Mouse (Mus musculus) hindbrain, embryonic 13.5 days (tissue): ENCODE results near the gene Kpnb1. TPM values are rescaled to one million over a fixed set of nuclear protein-coding genes. Genes with fewer than 3 reads are reported as not detected.
A peak's percentile ranks its signal among the peaks of the same experiment; 100 is the strongest.

ENCODE experiments used
- ATAC-seq: fragments of 200-750 bp; cut with Nextera tagmentation; 2 replicates; pipeline ENCODE4 v1.8.0; 2017; ENCODE audit warnings: moderate TSS enrichment; ENCODE audit not compliant: low FRiP score
- H3K27ac ChIP-seq: fragments of 300-500 bp; sonication (generic); 2 replicates; pipeline ENCODE4 v1.5.1; 2015; ENCODE audit warnings: inconsistent platforms, mild to moderate bottlenecking, moderate library complexity
- H3K27me3 ChIP-seq: fragments of 300-500 bp; sonication (generic); 2 replicates; pipeline ENCODE4 v1.6.1; 2015; ENCODE audit warnings: mild to moderate bottlenecking, inconsistent platforms
- H3K36me3 ChIP-seq: fragments of 300-500 bp; sonication (generic); 2 replicates; pipeline ENCODE4 v1.6.1; 2015; ENCODE audit warnings: mild to moderate bottlenecking, inconsistent platforms
- H3K4me1 ChIP-seq: fragments of 300-500 bp; sonication (generic); replicated peaks from 2 replicates; pipeline ENCODE4 v1.6.1; 2015; ENCODE audit warnings: inconsistent platforms
- H3K4me2 ChIP-seq: fragments of 300-500 bp; sonication (generic); 2 replicates; pipeline ENCODE4 v1.6.1; 2015; ENCODE audit warnings: inconsistent platforms, mild to moderate bottlenecking, moderate library complexity
- H3K4me3 ChIP-seq: fragments of 300-500 bp; sonication (generic); 2 replicates; pipeline ENCODE4 v1.5.1; 2015; ENCODE audit warnings: mild to moderate bottlenecking, inconsistent platforms
- H3K9ac ChIP-seq: fragments of 300-500 bp; sonication (generic); 2 replicates; pipeline ENCODE4 v1.6.1; 2015; ENCODE audit warnings: mild to moderate bottlenecking, inconsistent platforms
- H3K9me3 ChIP-seq: fragments of 300-500 bp; sonication (generic); 2 replicates; pipeline ENCODE4 v1.6.1; 2016; ENCODE audit warnings: inconsistent platforms
- WGBS: fragments of 180-500 bp; shearing (Covaris S2); methylation state at CpG from one replicate; pipeline ENCODE4 v1.1.7; 2015; 5-methylcytosine and 5-hydroxymethylcytosine counted together
- polyA plus RNA-seq: library from polyadenylated mRNA; unstranded; fragments of >200 nt; fragmentation: Nextera tagmentation; extraction: Ambion mirVana; gene quantifications from 2 replicates; pipeline ENCODE4 v1.2.1, GENCODE M21; 2015

Gene Kpnb1
- polyA plus RNA-seq, 1 experiment from 2014 or later, result 36.7 TPM

GRCm38 (mm10) chr11:97182446-97182845 lies 5.2 kb downstream of the Kpnb1 start:
- Histone ChIP-seq H3K27me3 (no peaks in the 10 kb centered on the region), H3K4me3 (no peak overlapping the region), H3K4me2 (no peak overlapping the region), H3K27ac (no peak overlapping the region), H3K9ac (no peak overlapping the region), H3K9me3 (no peaks in the 10 kb centered on the region), H3K36me3 (peaks cover 80% of the 10 kb centered on the region), H3K4me1 (peaks cover 31% of the 10 kb centered on the region)
- no peak for ATAC-seq
- 94% methylated on average over 3 of the region's 3 CpGs for WGBS

- ATAC-seq, result no peak
- peaks cover 94% of the 10 kb centered on the region for H3K36me3 ChIP-seq
- peaks cover 23% of the 10 kb centered on the region for H3K4me1 ChIP-seq
- WGBS, result 92% methylated on average over 5 of the region's 5 CpGs
- H3K4me2 ChIP-seq, result no peak overlapping the region
- no peaks in the 10 kb centered on the region for H3K9me3 ChIP-seq
- H3K4me3 ChIP-seq, result no peak overlapping the region
- no peak overlapping the region for H3K27ac ChIP-seq
- H3K9ac ChIP-seq, result no peak overlapping the region
- H3K27me3 ChIP-seq, result no peaks in the 10 kb centered on the region
These were observed 6.6 kb downstream of the Kpnb1 start for GRCm38 (mm10) chr11:97181061-97181460.

DNA sequence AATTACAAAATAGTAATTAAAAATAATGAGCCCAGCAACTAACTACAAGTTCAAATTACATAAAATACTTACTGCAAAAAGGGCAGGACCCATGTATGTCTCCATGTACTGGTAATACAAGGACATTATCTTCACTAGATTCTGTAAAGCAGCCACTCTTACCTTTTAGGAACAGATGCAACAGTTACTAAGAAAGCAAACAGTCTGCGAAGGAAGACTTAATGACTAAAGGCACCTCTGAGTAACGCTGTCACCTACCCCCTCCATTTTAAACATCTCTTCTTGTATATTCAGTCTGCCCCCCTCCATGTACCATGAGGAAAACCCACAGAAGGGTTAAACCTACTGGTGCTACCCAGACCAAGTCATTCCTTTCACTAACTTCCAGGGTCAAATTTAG lies 9.5 kb downstream of the Kpnb1 start:
- Histone ChIP-seq H3K27ac (no peak overlapping the region), H3K4me3 (no peak overlapping the region), H3K36me3 (peaks cover 98% of the 10 kb centered on the region), H3K4me1 (0 out of 2 replicates have a peak, but pooled peaks cover under 1% of the 10 kb centered on the region), H3K27me3 (no peaks in the 10 kb centered on the region), H3K4me2 (no peak overlapping the region), H3K9me3 (no peaks in the 10 kb centered on the region), H3K9ac (no peak overlapping the region)
- WGBS, result 94% methylated on average over 2 of the region's 2 CpGs
- no peak for ATAC-seq

DNA sequence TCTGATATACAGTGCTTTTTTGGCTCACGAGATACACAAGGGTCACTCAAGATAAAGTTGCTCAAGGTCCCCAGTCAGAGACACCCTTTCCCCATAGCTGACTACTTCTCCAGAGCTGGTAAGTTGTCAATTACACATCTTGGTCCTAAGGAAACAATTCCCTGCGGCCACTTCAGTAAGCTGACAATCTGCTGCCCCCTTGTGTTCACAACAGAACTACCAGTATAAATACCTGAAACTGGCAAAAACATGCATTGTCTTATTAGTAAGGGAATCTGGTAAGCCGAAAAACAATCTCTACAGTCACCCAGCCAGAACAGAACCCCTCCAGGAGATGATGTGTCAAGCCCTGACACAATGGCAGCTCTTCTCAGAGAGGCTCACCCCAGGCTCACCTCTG lies 10.8 kb downstream of the Kpnb1 start:
- 56% methylated on average over 3 of the region's 3 CpGs for WGBS
- no peak overlapping the region for H3K4me3 ChIP-seq
- no peak for ATAC-seq
- H3K9me3 ChIP-seq, result no peaks in the 10 kb centered on the region
- peaks cover 96% of the 10 kb centered on the region for H3K36me3 ChIP-seq
- H3K27me3 ChIP-seq, result no peaks in the 10 kb centered on the region
- no peak overlapping the region for H3K9ac ChIP-seq
- no peaks in the 10 kb centered on the region for H3K4me1 ChIP-seq
- no peak overlapping the region for H3K27ac ChIP-seq
- H3K4me2 ChIP-seq, result no peak overlapping the region

- 94% methylated on average over 7 of the region's 7 CpGs for WGBS
- H3K27me3 ChIP-seq, result no peaks in the 10 kb centered on the region
- no peak overlapping the region for H3K27ac ChIP-seq
- H3K4me1 ChIP-seq, result no peaks in the 10 kb centered on the region
- no peak for ATAC-seq
- H3K9me3 ChIP-seq, result no peaks in the 10 kb centered on the region
- H3K4me2 ChIP-seq, result no peak overlapping the region
- H3K36me3 ChIP-seq, result peaks cover 96% of the 10 kb centered on the region
- H3K4me3 ChIP-seq, result no peak overlapping the region
- H3K9ac ChIP-seq, result no peak overlapping the region
These were observed 12.2 kb downstream of the Kpnb1 start for GRCm38 (mm10) chr11:97175499-97175898.

- no peak overlapping the region for H3K27ac ChIP-seq
These were observed 27.3 kb downstream of the Kpnb1 start for GRCm38 (mm10) chr11:97160341-97160740.

GRCm38 (mm10) chr11:97156999-97157398 lies 30.7 kb downstream of the Kpnb1 start:
- 86% methylated on average over 7 of the region's 7 CpGs for WGBS
- no peak overlapping the region for H3K9ac ChIP-seq
- H3K9me3 ChIP-seq, result no peaks in the 10 kb centered on the region
- no peak overlapping the region for H3K4me2 ChIP-seq
- H3K4me1 ChIP-seq, result peaks cover 11% of the 10 kb centered on the region
- H3K36me3 ChIP-seq, result peaks cover 66% of the 10 kb centered on the region
- ATAC-seq, result no peak
- H3K27ac ChIP-seq, result no peak overlapping the region
- H3K27me3 ChIP-seq, result no peaks in the 10 kb centered on the region
- H3K4me3 ChIP-seq, result no peak overlapping the region

More at GRCm38 (mm10) chr11:97160341-97160740, 27.3 kb downstream of the Kpnb1 start:
- H3K4me3 ChIP-seq, result no peak overlapping the region
- H3K36me3 ChIP-seq, result peaks cover 93% of the 10 kb centered on the region
- H3K4me1 ChIP-seq, result no peaks in the 10 kb centered on the region
- no peaks in the 10 kb centered on the region for H3K27me3 ChIP-seq
- no peaks in the 10 kb centered on the region for H3K9me3 ChIP-seq
- no peak overlapping the region for H3K9ac ChIP-seq
- WGBS, result 75% methylated on average over 6 of the region's 6 CpGs
- no peak overlapping the region for H3K4me2 ChIP-seq
- no peak for ATAC-seq

DNA sequence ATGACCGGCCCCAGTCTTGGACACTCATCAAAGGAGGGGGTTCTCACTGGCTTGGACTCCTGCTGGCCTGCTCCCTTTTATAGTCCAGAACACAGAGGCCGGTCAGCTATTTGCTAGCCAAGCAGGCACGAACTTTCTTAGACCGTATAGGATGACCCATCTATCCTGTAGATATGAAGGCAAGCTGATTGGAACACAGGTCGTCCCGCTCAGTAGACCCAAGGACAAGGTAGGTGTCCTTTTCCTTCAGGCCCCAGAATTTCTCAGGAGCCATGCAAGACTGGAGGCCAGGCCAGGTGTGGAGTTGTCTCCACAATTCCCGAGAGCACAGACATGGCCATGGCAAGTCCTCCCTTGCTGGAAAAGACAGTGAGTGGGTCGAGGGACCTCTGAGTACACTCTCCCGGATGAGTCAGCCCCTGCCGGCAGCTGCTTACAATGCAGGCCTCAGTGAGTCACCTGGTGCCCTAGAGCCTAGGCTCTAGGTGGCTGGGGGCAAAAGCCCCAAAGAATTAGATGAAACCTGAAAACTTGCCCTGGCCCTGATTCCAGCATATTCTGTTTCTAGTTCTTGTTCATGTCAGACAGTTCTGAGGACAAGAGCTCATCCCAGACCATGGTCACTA lies 34.9 kb downstream of the Kpnb1 start:
- Histone ChIP-seq H3K4me3 (peak overlapping the region; percentile 74; the same call in 1 of the 2 replicates), H3K36me3 (peaks cover 38% of the 10 kb centered on the region), H3K4me2 (peak overlapping the region; percentile 80), H3K27ac (peak overlapping the region; percentile 97; the same call in 1 of the 2 replicates), H3K4me1 (peaks cover 38% of the 10 kb centered on the region), H3K9ac (peak overlapping the region; percentile 92), H3K27me3 (peaks cover 11% of the 10 kb centered on the region), H3K9me3 (no peaks in the 10 kb centered on the region)
- ATAC-seq, result no peak
- 11% methylated on average over 10 of the region's 10 CpGs for WGBS

DNA sequence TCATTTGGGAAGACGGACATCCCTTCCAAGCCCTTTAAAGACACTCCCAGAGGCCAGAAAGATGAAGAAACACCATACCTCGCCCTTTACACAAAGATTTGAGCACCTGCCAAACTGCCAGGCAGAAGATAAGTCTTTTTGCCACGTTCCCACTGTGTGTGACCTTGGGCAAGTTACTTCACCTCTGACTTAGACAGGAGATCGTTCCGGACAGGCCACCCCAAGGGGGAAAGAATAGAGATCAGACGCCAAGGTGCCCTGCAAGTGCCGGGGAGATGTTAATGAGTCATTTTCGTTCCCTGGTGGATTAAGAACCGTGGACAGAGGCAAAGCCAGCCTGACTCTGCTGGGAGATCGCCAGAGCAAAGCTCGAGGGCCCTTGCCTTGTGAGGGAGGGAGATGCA lies 35.7 kb downstream of the Kpnb1 start:
- Histone ChIP-seq H3K4me3 (peak overlapping the region; percentile 74), H3K4me2 (peak overlapping the region; percentile 80), H3K9ac (peak overlapping the region; percentile 92), H3K36me3 (peaks cover 38% of the 10 kb centered on the region), H3K4me1 (peaks cover 42% of the 10 kb centered on the region), H3K9me3 (no peaks in the 10 kb centered on the region), H3K27ac (peak overlapping the region; percentile 97), H3K27me3 (peaks cover 11% of the 10 kb centered on the region)
- ATAC-seq, result no peak
- 0% methylated on average over 11 of the region's 11 CpGs for WGBS

- Histone ChIP-seq H3K9ac (peak within 1 kb of the TSS; percentile 92), H3K36me3 (peaks cover 37% of the 10 kb centered on the region), H3K9me3 (no peaks in the 10 kb centered on the region), H3K4me3 (peak within 1 kb of the TSS; percentile 74), H3K27me3 (peaks cover 11% of the 10 kb centered on the region), H3K4me2 (peak within 1 kb of the TSS; percentile 80), H3K4me1 (peaks cover 47% of the 10 kb centered on the region), H3K27ac (peak within 1 kb of the TSS; percentile 97)
- WGBS, result 0% methylated on average over 20 of the region's 64 CpGs
- peak; percentile 18 for ATAC-seq
These were observed 36.3 kb downstream of the Kpnb1 start, which contains the start of gene Tbkbp1 for GRCm38 (mm10) chr11:97151343-97151801. Gene Tbkbp1 (minus strand): TSS chr11:97151495.

- peaks cover 11% of the 10 kb centered on the region for H3K27me3 ChIP-seq
- peaks cover 47% of the 10 kb centered on the region for H3K4me1 ChIP-seq
- ATAC-seq, result peak; percentile 82
- H3K36me3 ChIP-seq, result peaks cover 38% of the 10 kb centered on the region
- under 1% methylated on average over 91 of the region's 102 CpGs for WGBS
- peak overlapping the region; percentile 92 for H3K9ac ChIP-seq
- no peaks in the 10 kb centered on the region for H3K9me3 ChIP-seq
- peak overlapping the region; percentile 74 for H3K4me3 ChIP-seq
- peak overlapping the region; percentile 80 for H3K4me2 ChIP-seq
- H3K27ac ChIP-seq, result peak overlapping the region; percentile 97
These were observed 37.0 kb downstream of the Kpnb1 start for GRCm38 (mm10) chr11:97150411-97151330.

- H3K36me3 ChIP-seq, result peaks cover 39% of the 10 kb centered on the region
- H3K4me1 ChIP-seq, result peaks cover 47% of the 10 kb centered on the region
- H3K4me2 ChIP-seq, result peak overlapping the region; percentile 80
- peaks cover 11% of the 10 kb centered on the region for H3K27me3 ChIP-seq
- peak overlapping the region; percentile 74 for H3K4me3 ChIP-seq
- H3K9ac ChIP-seq, result peak overlapping the region; percentile 92
- no peaks in the 10 kb centered on the region for H3K9me3 ChIP-seq
- ATAC-seq, result no peak; the same call in 1 of the 2 replicates
- WGBS, result 3% methylated on average over 14 of the region's 14 CpGs
- H3K27ac ChIP-seq, result peak overlapping the region; percentile 97
These were observed 37.7 kb downstream of the Kpnb1 start for GRCm38 (mm10) chr11:97149995-97150410.
